Mouse (Mus musculus): ENCODE data around the gene Bhlhe41.

Gene Bhlhe41

GRCm38 (mm10) chr6:145832927-145833326, 32.4 kb downstream of the Bhlhe41 start:
- DNase-seq: no peak

GRCm38 (mm10) chr6:145830617-145831016, 34.7 kb downstream of the Bhlhe41 start:
- DNase-seq: no peak

GRCm38 (mm10) chr6:145830117-145830516, 35.2 kb downstream of the Bhlhe41 start:
- peak; percentile 77 for DNase-seq

GRCm38 (mm10) chr6:145829062-145829835, 36.1 kb downstream of the Bhlhe41 start:
- no peak for DNase-seq

GRCm38 (mm10) chr6:145826305-145826704, 39.1 kb downstream of the Bhlhe41 start:
- DNase-seq: no peak

- peak; percentile 70 for DNase-seq
These were observed 41.6 kb downstream of the Bhlhe41 start for GRCm38 (mm10) chr6:145823588-145824234.

- peak; percentile 39 for DNase-seq
These were observed 42.3 kb downstream of the Bhlhe41 start for GRCm38 (mm10) chr6:145823103-145823502.

- DNase-seq: no peak
These were observed 43.1 kb downstream of the Bhlhe41 start for GRCm38 (mm10) chr6:145822218-145822617.

GRCm38 (mm10) chr6:145819151-145819550, 46.2 kb downstream of the Bhlhe41 start:
- no peak for DNase-seq

- no peak for DNase-seq
These were observed 50.2 kb downstream of the Bhlhe41 start for GRCm38 (mm10) chr6:145815200-145815599.

GRCm38 (mm10) chr6:145811174-145811573, 54.2 kb downstream of the Bhlhe41 start:
- no peak for DNase-seq

GRCm38 (mm10) chr6:145810015-145810414, 55.3 kb downstream of the Bhlhe41 start:
- DNase-seq: no peak

- DNase-seq: no peak
These were observed 55.8 kb downstream of the Bhlhe41 start for GRCm38 (mm10) chr6:145809566-145809965.

Measured in retina, postnatal 1 day (tissue).